Mouse (Mus musculus) G1E (cell line): ENCODE measurements at regions not wholly inside any gene's neighbourhood (a gene's known extent, or its start where the extent isn't known, plus 50 kb on each side); places are given as distances from the start of the nearest gene placed in this dataset.

Experiments
- CTCF ChIP-seq: IDR thresholded peaks from 2 replicates; pipeline ENCODE4 v1.5.1; 2012; ENCODE audit warnings: low read depth, low read length, inconsistent platforms, mixed read lengths
- POLR2AphosphoS5 ChIP-seq: IDR thresholded peaks from 2 replicates; pipeline ENCODE4 v1.6.1; 2012; ENCODE audit warnings: low read depth, low read length, inconsistent platforms; ENCODE audit not compliant: insufficient replicate concordance

DNA sequence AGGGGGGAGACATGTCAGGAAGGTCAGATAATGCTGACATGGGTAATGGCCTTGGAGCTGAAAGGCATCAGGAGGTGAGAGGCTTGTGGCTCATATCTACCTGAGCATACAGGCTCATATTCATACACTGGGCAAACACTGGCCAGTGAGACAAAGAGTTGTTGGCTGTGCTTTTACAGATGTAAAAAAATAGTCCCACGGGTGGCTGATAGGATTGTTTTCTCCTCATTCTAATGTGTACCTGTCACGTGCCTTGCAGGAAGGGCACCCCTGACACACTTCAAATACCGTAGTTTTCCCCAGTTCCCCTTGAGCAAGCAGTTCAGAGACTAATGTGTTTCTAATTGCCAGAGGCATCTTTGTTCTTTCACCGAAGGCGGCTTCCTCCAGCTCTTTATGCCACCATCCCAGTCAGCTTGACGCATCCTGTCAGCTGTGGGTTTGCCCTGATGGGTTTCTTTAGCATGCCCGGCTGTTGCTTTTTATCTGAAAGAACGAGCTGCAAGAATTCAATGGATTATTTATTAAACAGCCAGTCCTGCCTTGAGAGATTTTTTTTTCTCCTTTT lies 107.9 kb upstream of the Trpc7 start:
- TF ChIP-seq CTCF = no peak
- no peak for TF ChIP-seq POLR2AphosphoS5
